Mouse (Mus musculus) forebrain, embryonic 12.5 days (tissue): ENCODE results near the gene Pgls. TPM values are rescaled to one million over a fixed set of nuclear protein-coding genes. Genes with fewer than 3 reads are reported as not detected.

Experiments
- ATAC-seq: fragments of 200-750 bp; cut with Nextera tagmentation; 2 replicates; pipeline ENCODE4 v1.8.0; 2017; ENCODE audit warnings: moderate TSS enrichment; ENCODE audit not compliant: low FRiP score
- H3K27ac ChIP-seq: fragments of 300-500 bp; sonication (generic); 2 replicates; pipeline ENCODE4 v1.5.1; 2016; ENCODE audit warnings: mild to moderate bottlenecking
- H3K27me3 ChIP-seq: fragments of 300-500 bp; sonication (generic); 2 replicates; pipeline ENCODE4 v1.6.1; 2016; ENCODE audit warnings: mild to moderate bottlenecking
- H3K36me3 ChIP-seq: fragments of 300-500 bp; sonication (generic); replicated peaks from 2 replicates; pipeline ENCODE4 v1.6.1; 2016; ENCODE audit warnings: mild to moderate bottlenecking
- H3K4me1 ChIP-seq: fragments of 300-500 bp; sonication (generic); 2 replicates; pipeline ENCODE4 v1.6.1; 2016
- H3K4me2 ChIP-seq: fragments of 300-500 bp; sonication (generic); 2 replicates; pipeline ENCODE4 v1.6.1; 2016; ENCODE audit warnings: mild to moderate bottlenecking, moderate library complexity
- H3K4me3 ChIP-seq: fragments of 300-500 bp; sonication (generic); replicated peaks from 2 replicates; pipeline ENCODE4 v1.5.1; 2016; ENCODE audit warnings: mild to moderate bottlenecking
- H3K9ac ChIP-seq: fragments of 300-500 bp; sonication (generic); 2 replicates; pipeline ENCODE4 v1.6.1; 2016; ENCODE audit warnings: mild to moderate bottlenecking
- H3K9me3 ChIP-seq: fragments of 300-500 bp; sonication (generic); 2 replicates; pipeline ENCODE4 v1.6.1; 2016
- WGBS: fragments of 180-500 bp; shearing (Covaris S2); methylation state at CpG from one replicate; pipeline ENCODE4 v1.1.7; 2016; 5-methylcytosine and 5-hydroxymethylcytosine counted together
- polyA plus RNA-seq: library from polyadenylated mRNA; unstranded; fragments of >200 nt; fragmentation: Nextera tagmentation; extraction: Ambion mirVana; gene quantifications from 2 replicates; pipeline ENCODE4 v1.2.1, GENCODE M21; 2016

Gene Pgls
- polyA plus RNA-seq, 1 experiment from 2014 or later: 208 TPM

- ATAC-seq: no peak; the same call in 1 of the 2 replicates
- 0 out of 2 replicates have a peak overlapping the region, but pooled peaks have one; percentile 13 for H3K9ac ChIP-seq
- peaks cover 14% of the 10 kb centered on the region for H3K27me3 ChIP-seq
- H3K4me1 ChIP-seq: peaks cover 39% of the 10 kb centered on the region
- no peak overlapping the region for H3K4me3 ChIP-seq
- H3K27ac ChIP-seq: peak overlapping the region; percentile 81
- peak overlapping the region; percentile 88 for H3K4me2 ChIP-seq
- H3K9me3 ChIP-seq: no peaks in the 10 kb centered on the region
- no peaks in the 10 kb centered on the region for H3K36me3 ChIP-seq
- WGBS: 66% methylated on average over 9 of the region's 9 CpGs
Measured at GRCm38 (mm10) chr8:71572847-71573633, 18.9 kb upstream of the Pgls start.

- Histone ChIP-seq H3K4me1 (peaks cover 28% of the 10 kb centered on the region), H3K36me3 (no peaks in the 10 kb centered on the region), H3K27ac (no peak overlapping the region), H3K9ac (no peak overlapping the region), H3K4me2 (no peak overlapping the region), H3K4me3 (no peak overlapping the region), H3K9me3 (no peaks in the 10 kb centered on the region), H3K27me3 (no peaks in the 10 kb centered on the region)
- no peak for ATAC-seq
- WGBS: 80% methylated on average over 7 of the region's 7 CpGs
Measured at GRCm38 (mm10) chr8:71574426-71574825, 17.6 kb upstream of the Pgls start.

GRCm38 (mm10) chr8:71575020-71575419, 17.0 kb upstream of the Pgls start:
- WGBS: 75% methylated on average over 1 of the region's 1 CpGs
- Histone ChIP-seq H3K9me3 (no peaks in the 10 kb centered on the region), H3K27me3 (no peaks in the 10 kb centered on the region), H3K9ac (no peak overlapping the region), H3K27ac (no peak overlapping the region), H3K4me1 (peaks cover 30% of the 10 kb centered on the region), H3K36me3 (no peaks in the 10 kb centered on the region), H3K4me3 (no peak overlapping the region), H3K4me2 (no peak overlapping the region)
- ATAC-seq: no peak

DNA sequence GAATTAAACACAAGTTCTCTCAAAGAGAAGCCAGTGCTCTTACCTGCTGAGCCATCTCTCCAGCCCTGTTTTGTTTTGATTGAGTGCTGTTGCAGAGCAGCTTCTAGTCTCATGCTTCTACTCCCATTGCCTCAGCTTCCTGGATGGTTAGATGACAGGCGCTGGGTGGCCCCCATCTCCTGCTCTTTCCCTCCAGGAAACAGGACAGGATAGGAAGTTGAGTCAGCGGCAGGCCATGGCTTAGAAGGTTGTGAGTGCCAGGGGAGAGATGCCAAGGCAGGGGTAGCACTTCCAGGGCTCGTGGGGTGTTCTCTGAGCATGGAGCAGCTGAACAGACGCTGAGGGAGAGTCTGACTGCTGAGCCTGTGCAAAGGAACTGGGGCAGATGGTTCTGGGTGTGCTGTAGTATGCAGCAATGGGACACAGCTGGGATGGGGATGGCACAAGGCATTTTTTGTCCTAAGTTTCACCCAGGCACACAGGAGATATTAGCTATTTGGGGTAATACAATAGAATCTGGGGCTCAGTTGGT, 14.1 kb upstream of the Pgls start:
- H3K4me1 ChIP-seq: peaks cover 15% of the 10 kb centered on the region
- H3K9me3 ChIP-seq: no peaks in the 10 kb centered on the region
- H3K9ac ChIP-seq: no peak overlapping the region
- H3K4me2 ChIP-seq: no peak overlapping the region
- WGBS: 79% methylated on average over 4 of the region's 4 CpGs
- 0 out of 2 replicates have a peak, but pooled peaks cover 3% of the 10 kb centered on the region for H3K27me3 ChIP-seq
- H3K36me3 ChIP-seq: peaks cover 15% of the 10 kb centered on the region
- H3K27ac ChIP-seq: no peak overlapping the region
- no peak overlapping the region for H3K4me3 ChIP-seq
- no peak for ATAC-seq

DNA sequence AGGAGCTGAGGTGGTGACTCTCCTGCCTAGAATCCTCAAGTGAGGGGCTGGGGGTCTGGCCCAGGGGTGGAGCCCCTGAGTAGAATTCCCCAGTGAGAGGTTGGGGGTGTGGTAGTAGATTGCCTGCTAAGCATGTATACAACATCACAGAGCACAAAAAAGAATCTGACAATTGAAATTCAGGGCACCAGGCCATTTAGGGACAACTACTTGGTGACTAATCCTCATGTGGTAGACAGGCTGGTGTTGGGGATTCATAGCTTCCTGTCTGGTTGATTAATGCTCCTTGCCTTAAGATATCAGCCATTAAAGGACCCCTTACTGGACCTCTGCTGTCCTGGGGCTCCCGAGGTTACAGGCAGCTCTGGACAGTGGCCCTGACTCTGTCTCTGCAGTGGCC, 13.0 kb upstream of the Pgls start:
- WGBS: 86% methylated on average over 1 of the region's 1 CpGs
- H3K27ac ChIP-seq: no peak overlapping the region
- H3K36me3 ChIP-seq: peaks cover 15% of the 10 kb centered on the region
- no peaks in the 10 kb centered on the region for H3K9me3 ChIP-seq
- H3K4me3 ChIP-seq: no peak overlapping the region
- H3K4me2 ChIP-seq: no peak overlapping the region
- no peak for ATAC-seq
- H3K27me3 ChIP-seq: 0 out of 2 replicates have a peak, but pooled peaks cover 3% of the 10 kb centered on the region
- H3K4me1 ChIP-seq: peaks cover 10% of the 10 kb centered on the region
- H3K9ac ChIP-seq: no peak overlapping the region

GRCm38 (mm10) chr8:71579476-71579875, 12.5 kb upstream of the Pgls start:
- Histone ChIP-seq H3K4me1 (peaks cover 10% of the 10 kb centered on the region), H3K4me2 (no peak overlapping the region), H3K9ac (no peak overlapping the region), H3K27me3 (0 out of 2 replicates have a peak, but pooled peaks cover 3% of the 10 kb centered on the region), H3K27ac (no peak overlapping the region), H3K9me3 (no peaks in the 10 kb centered on the region), H3K36me3 (peaks cover 20% of the 10 kb centered on the region), H3K4me3 (no peak overlapping the region)
- ATAC-seq: no peak
- 86% methylated on average over 14 of the region's 14 CpGs for WGBS

- H3K9me3 ChIP-seq: no peaks in the 10 kb centered on the region
- no peak for ATAC-seq
- H3K4me1 ChIP-seq: peaks cover 10% of the 10 kb centered on the region
Measured at GRCm38 (mm10) chr8:71580201-71580600, 11.8 kb upstream of the Pgls start.

DNA sequence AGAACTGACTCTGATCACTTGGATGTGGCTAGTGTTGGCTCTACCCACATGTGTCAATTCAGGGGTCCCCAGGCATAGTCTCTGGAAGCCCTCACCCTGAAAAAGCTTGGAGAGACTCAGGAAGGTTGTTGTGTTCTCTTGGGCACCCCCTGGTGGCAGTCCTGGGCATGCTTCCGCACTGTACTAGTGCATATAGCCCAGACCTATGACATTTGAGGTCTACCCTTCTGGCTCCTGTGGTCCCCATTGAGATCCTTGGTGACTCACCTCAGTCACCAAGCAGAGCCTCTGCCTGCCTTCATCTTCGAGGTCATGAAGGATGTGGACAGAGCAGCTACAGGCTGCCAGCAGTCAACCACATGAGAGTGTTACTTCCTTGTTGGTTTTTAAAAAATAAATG, 5.1 kb upstream of the Pgls start:
- Histone ChIP-seq H3K4me2 (no peak overlapping the region), H3K27me3 (0 out of 2 replicates have a peak, but pooled peaks cover 6% of the 10 kb centered on the region), H3K27ac (no peak overlapping the region), H3K9me3 (no peaks in the 10 kb centered on the region), H3K9ac (no peak overlapping the region), H3K4me1 (peaks cover 9% of the 10 kb centered on the region), H3K4me3 (no peak overlapping the region), H3K36me3 (peaks cover 33% of the 10 kb centered on the region)
- 84% methylated on average over 2 of the region's 2 CpGs for WGBS
- no peak for ATAC-seq

More at GRCm38 (mm10) chr8:71580201-71580600, 11.8 kb upstream of the Pgls start:
- Histone ChIP-seq H3K36me3 (peaks cover 27% of the 10 kb centered on the region), H3K27me3 (0 out of 2 replicates have a peak, but pooled peaks cover 3% of the 10 kb centered on the region), H3K9ac (no peak overlapping the region), H3K4me2 (no peak overlapping the region), H3K4me3 (no peak overlapping the region), H3K27ac (0 out of 2 replicates have a peak overlapping the region, but pooled peaks have one; percentile 31)
- WGBS: 21% methylated on average over 9 of the region's 9 CpGs

- peaks cover 33% of the 10 kb centered on the region for H3K36me3 ChIP-seq
- H3K4me1 ChIP-seq: peaks cover 20% of the 10 kb centered on the region
- H3K9ac ChIP-seq: no peak overlapping the region
- H3K4me3 ChIP-seq: no peak overlapping the region
- H3K9me3 ChIP-seq: no peaks in the 10 kb centered on the region
- 0 out of 2 replicates have a peak, but pooled peaks cover 6% of the 10 kb centered on the region for H3K27me3 ChIP-seq
- WGBS: 75% methylated on average over 3 of the region's 3 CpGs
- ATAC-seq: no peak
- no peak overlapping the region for H3K4me2 ChIP-seq
- no peak overlapping the region for H3K27ac ChIP-seq
Measured at GRCm38 (mm10) chr8:71588762-71589161, 3.2 kb upstream of the Pgls start.

- no peaks in the 10 kb centered on the region for H3K9me3 ChIP-seq
- H3K9ac ChIP-seq: peak overlapping the region; percentile 93
- ATAC-seq: no peak
- peak overlapping the region; percentile 93 for H3K4me2 ChIP-seq
- H3K4me3 ChIP-seq: peak overlapping the region; percentile 90
- no peak overlapping the region for H3K27ac ChIP-seq
- 35% methylated on average over 5 of the region's 5 CpGs for WGBS
- peaks cover 24% of the 10 kb centered on the region for H3K4me1 ChIP-seq
- 0 out of 2 replicates have a peak, but pooled peaks cover 6% of the 10 kb centered on the region for H3K27me3 ChIP-seq
- H3K36me3 ChIP-seq: peaks cover 12% of the 10 kb centered on the region
Measured at GRCm38 (mm10) chr8:71591017-71591416, 959 bp upstream of the Pgls start.

- peak overlapping the region; percentile 93 for H3K9ac ChIP-seq
- H3K27me3 ChIP-seq: 0 out of 2 replicates have a peak, but pooled peaks cover 6% of the 10 kb centered on the region
- no peaks in the 10 kb centered on the region for H3K9me3 ChIP-seq
- WGBS: 5% methylated on average over 60 of the region's 60 CpGs
- no peaks in the 10 kb centered on the region; the same call in 1 of the 2 replicates for H3K36me3 ChIP-seq
- peak overlapping the region; percentile 93 for H3K4me2 ChIP-seq
- H3K27ac ChIP-seq: peak overlapping the region; percentile 98
- H3K4me1 ChIP-seq: peaks cover 28% of the 10 kb centered on the region
- peak overlapping the region; percentile 90 for H3K4me3 ChIP-seq
- ATAC-seq: peak; percentile 77
Measured at GRCm38 (mm10) chr8:71592374-71593170, 596 bp downstream of the Pgls start.
